Mouse (Mus musculus): ENCODE measurements around the gene Gm13276.
"Not testable (repeated sequence)": the region's sequence is repeated elsewhere in the genome, so short reads cannot be mapped to it uniquely, and the experiment has no call there.

DNA sequence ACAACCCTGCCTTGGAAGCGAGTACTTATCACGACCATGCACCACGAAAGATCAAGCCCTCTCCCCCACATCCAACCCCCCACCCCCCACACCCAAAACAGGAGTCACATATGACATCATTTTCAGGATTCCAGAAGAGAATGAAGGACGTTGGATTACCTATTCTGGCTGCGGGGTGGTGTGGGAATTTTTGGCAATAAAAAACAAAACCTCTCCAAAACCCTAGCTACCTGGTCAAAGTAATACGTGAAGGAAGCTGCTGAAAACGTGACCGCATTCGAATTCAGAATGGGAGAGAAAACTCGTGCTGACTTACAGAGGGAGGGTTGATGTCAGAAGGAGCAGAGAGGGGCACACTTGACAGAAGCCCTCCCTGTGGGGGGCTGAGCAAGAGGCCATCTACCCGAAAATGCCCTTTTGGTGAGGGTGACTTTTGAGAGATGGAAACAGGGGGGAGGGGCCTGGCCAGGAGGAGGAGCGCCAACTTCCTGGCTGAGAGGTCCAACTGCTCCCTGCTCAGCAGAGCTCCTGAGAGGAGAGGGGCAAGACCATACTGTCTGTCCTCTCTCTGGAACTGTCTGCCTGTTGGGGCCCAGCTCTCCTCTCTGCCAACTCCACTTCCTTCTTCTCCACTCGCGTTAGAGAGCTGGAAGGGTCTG, 25.8 kb upstream of the Gm13276 start, which contains the start of gene Gm13283:
- TF ChIP-seq CTCF (IDR thresholded peaks at IDR 0.05; ENCODE audit: low read depth); EP300 (optimal IDR thresholded peaks at IDR 0.05): not testable (repeated sequence)
